Comparison of ENCODE assay signal across 24 mouse cellular contexts in the genomic region with DNA sequence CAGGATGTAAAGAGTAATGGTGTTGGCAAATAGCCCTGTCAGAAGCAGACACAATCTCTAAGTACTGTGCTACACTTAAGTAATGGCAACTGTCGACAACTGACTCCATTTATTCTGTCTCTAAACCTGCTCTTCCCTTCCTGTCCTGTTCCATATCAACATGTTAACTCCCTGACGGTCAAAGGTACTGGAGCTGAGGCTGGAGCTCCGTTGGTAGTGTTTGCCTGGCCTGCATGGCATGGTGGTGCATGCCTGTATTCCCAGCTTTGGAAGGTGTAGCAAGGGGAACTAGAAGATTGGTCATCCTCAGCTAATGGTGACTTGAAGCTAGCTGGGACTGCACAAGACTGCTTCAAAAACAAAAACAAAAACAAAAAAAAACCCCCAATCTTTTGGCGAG. TPM values are rescaled to one million over a fixed set of nuclear protein-coding genes. Genes with fewer than 3 reads are reported as not detected.
DNase-seq lines count a peak whose midpoint lies in the region; ATAC-seq and TF ChIP-seq lines count a peak whose summit lies in the region.
"Had no signal": no experiment of that assay in that cellular context is flagged by ENCODE, and none has a peak within 500 bp of the region (broad histone marks: within the 10 kb centered on the region; RNA-seq: fewer than 3 reads in every experiment).

No protein-coding gene starts in this region.

- TF ChIP-seq CTCF in heart, postnatal 0 days (IDR thresholded peaks at IDR 0.05; ENCODE audit: low read depth) = no peak

- no peak overlapping the region for H3K9ac ChIP-seq in heart, embryonic 13.5 days
- no peak overlapping the region for H3K9ac ChIP-seq in heart, postnatal 0 days (replicated peaks; ENCODE audit: low read depth, low read length)
- H3K9ac ChIP-seq: forebrain, embryonic 13.5 days; hindbrain, embryonic 12.5 days; hindbrain, embryonic 15.5 days; intestine, embryonic 15.5 days had no signal

- H3K4me1 ChIP-seq in heart, embryonic 13.5 days = peaks cover 36% of the 10 kb centered on the region
- H3K4me1 ChIP-seq in heart, postnatal 0 days (ENCODE audit: control insufficient read depth, insufficient read depth) = peaks cover 34% of the 10 kb centered on the region
- H3K4me1 ChIP-seq: forebrain, embryonic 10.5 days; forebrain, embryonic 13.5 days; hindbrain, embryonic 12.5 days; hindbrain, embryonic 15.5 days; intestine, embryonic 15.5 days had no signal

- DNase-seq in heart, adult 11 months = peak; percentile 85
- DNase-seq in heart, postnatal 25 days (ENCODE audit: low spot score) = no peak
- no peak for DNase-seq in heart, postnatal 4 days
- DNase-seq in heart, postnatal 0 days (ENCODE audit: low spot score) = no peak
- DNase-seq in heart, adult 9 months (ENCODE audit: low spot score in 2 of 2) = no peak
- DNase-seq in 3T3-L1 (ENCODE audit: low read depth, low spot score) = peak; percentile 14
- DNase-seq in adrenal gland, postnatal 4 days (ENCODE audit: low spot score in 2 of 2) = no peak
- DNase-seq: adrenal gland, adult 8-10 months; adrenal gland, postnatal 25 days; cerebellum, adult 18-20 months; cerebellum, adult 9-10 months; cerebellum, postnatal 14 days; gastrocnemius, postnatal 14 days; kidney, adult 18-20 months; kidney, adult 9 months had no signal

- H3K36me3 ChIP-seq in heart, embryonic 13.5 days = no peaks in the 10 kb centered on the region
- no peaks in the 10 kb centered on the region for H3K36me3 ChIP-seq in heart, postnatal 0 days (replicated peaks; ENCODE audit: control insufficient read depth, insufficient read depth, low read length)
- H3K36me3 ChIP-seq: forebrain, embryonic 10.5 days; hindbrain, embryonic 12.5 days; hindbrain, embryonic 15.5 days; intestine, embryonic 15.5 days had no signal

- no peaks in the 10 kb centered on the region for H3K27me3 ChIP-seq in heart, embryonic 13.5 days (replicated peaks)
- H3K27me3 ChIP-seq in heart, postnatal 0 days (ENCODE audit: control insufficient read depth, insufficient read depth, low read length) = no peaks in the 10 kb centered on the region
- H3K27me3 ChIP-seq: forebrain, embryonic 13.5 days; hindbrain, embryonic 12.5 days; hindbrain, embryonic 15.5 days; intestine, embryonic 15.5 days had no signal

- H3K4me3 ChIP-seq in heart, embryonic 13.5 days = no peak overlapping the region
- no peak overlapping the region for H3K4me3 ChIP-seq in heart, postnatal 0 days (ENCODE audit: low read depth, low read length)
- H3K4me3 ChIP-seq: forebrain, embryonic 10.5 days; forebrain, embryonic 13.5 days; hindbrain, embryonic 12.5 days; hindbrain, embryonic 15.5 days; intestine, embryonic 15.5 days had no signal

- no peak for ATAC-seq in heart, embryonic 13.5 days (ENCODE audit: extremely low read depth, insufficient number of reproducible peaks, low FRiP score, low TSS enrichment)
- no peak for ATAC-seq in heart, postnatal 0 days (ENCODE audit: insufficient read depth, low read depth)
- ATAC-seq: activated CD4-positive, CD25-positive, alpha-beta regulatory T cell, adult 4 months; CD4-positive, CD25-positive, alpha-beta regulatory T cell, adult 4 months; forebrain, embryonic 13.5 days; forebrain, embryonic 16.5 days; intestine, embryonic 15.5 days had no signal

- TF ChIP-seq EP300 in heart, postnatal 0 days (IDR thresholded peaks at IDR 0.05; ENCODE audit: low read depth) = no peak

- 35% methylated on average over 4 of the region's 4 CpGs for WGBS in heart, embryonic 13.5 days
- WGBS in heart, postnatal 0 days = 30% methylated on average over 4 of the region's 4 CpGs

- H3K27ac ChIP-seq in heart, embryonic 13.5 days (replicated peaks) = peak overlapping the region; percentile 50
- peak overlapping the region; percentile 44 for H3K27ac ChIP-seq in heart, postnatal 0 days (ENCODE audit: low read depth)
- H3K27ac ChIP-seq: forebrain, embryonic 10.5 days; forebrain, embryonic 13.5 days; hindbrain, embryonic 12.5 days; hindbrain, embryonic 15.5 days; intestine, embryonic 15.5 days had no signal

- H3K4me2 ChIP-seq in heart, embryonic 13.5 days = no peak overlapping the region
- H3K4me2 ChIP-seq in heart, postnatal 0 days (ENCODE audit: low read depth, low read length) = no peak overlapping the region; the same call in 1 of the 2 replicates
- H3K4me2 ChIP-seq: forebrain, embryonic 13.5 days; hindbrain, embryonic 12.5 days; hindbrain, embryonic 15.5 days; intestine, embryonic 15.5 days had no signal

- intact Hi-C loops in heart, postnatal 25 days (cut with DNase I) = no loop called here

- no peaks in the 10 kb centered on the region for H3K9me3 ChIP-seq in heart, embryonic 13.5 days
- H3K9me3 ChIP-seq in heart, postnatal 0 days (replicated peaks; ENCODE audit: control insufficient read depth, low read length) = no peaks in the 10 kb centered on the region
- H3K9me3 ChIP-seq: forebrain, embryonic 10.5 days; forebrain, embryonic 13.5 days; hindbrain, embryonic 12.5 days; hindbrain, embryonic 15.5 days; intestine, embryonic 15.5 days had no signal

RNA-seq across cellular contexts. Expression of gene Sesn1, which starts 14.2 kb away (rescaled TPM):
- 100 to 1,000 TPM; 135 to 137 TPM for total RNA-seq in heart, postnatal 25 days (2021)
- polyA plus RNA-seq in heart, embryonic 13.5 days (2015; fragmentation: Nextera tagmentation; extraction: Ambion mirVana) = 28.1 and 28.5 TPM in 2 replicates
- 10 to 100 TPM; 29.3 to 31.2 TPM for total RNA-seq in heart, postnatal 4 days (2021)
- total RNA-seq in heart, postnatal 0 days (2014; rRNA removed; ENCODE audit: low replicate concordance) = 68.2 and 108 TPM in 2 replicates
- 44.5 and 48.3 TPM in 2 replicates for polyA plus RNA-seq in heart, postnatal 0 days (2015; fragmentation: Nextera tagmentation; extraction: Ambion mirVana)
- 10 to 100 TPM; 31.1 to 35.5 TPM for total RNA-seq in adrenal gland, postnatal 4 days (2021)

RNA-seq across cellular contexts. Expression of gene Cep57l1, which starts 14.2 kb away (rescaled TPM):
- 1 to 10 TPM; 2.3 to 3.4 TPM for total RNA-seq in heart, postnatal 25 days (2021)
- 19.9 and 20.8 TPM in 2 replicates for polyA plus RNA-seq in heart, embryonic 13.5 days (2015; fragmentation: Nextera tagmentation; extraction: Ambion mirVana)
- 10 to 100 TPM in 1 of 2 experiments, 1 to 10 TPM in 1; 8.7 to 10.1 TPM for total RNA-seq in heart, postnatal 4 days (2021)
- total RNA-seq in heart, postnatal 0 days (2014; rRNA removed; ENCODE audit: low replicate concordance) = 4.9 and 15.0 TPM in 2 replicates
- polyA plus RNA-seq in heart, postnatal 0 days (2015; fragmentation: Nextera tagmentation; extraction: Ambion mirVana) = 7.1 and 9.2 TPM in 2 replicates
- total RNA-seq in adrenal gland, postnatal 4 days (2021) = 10 to 100 TPM; 16.6 to 18.2 TPM

Comparison
In these comparisons a context has a peak if more than half of its experiments do, and no peak if none do; other contexts are left out.
1. DNase-seq: peak in heart, adult 11 months (single experiment) and 3T3-L1 (single experiment); none in heart, postnatal 25 days (single experiment), heart, postnatal 4 days (single experiment), heart, postnatal 0 days (single experiment), heart, adult 9 months (0 of 2) and adrenal gland, postnatal 4 days (0 of 2).